Mouse (Mus musculus): Measurements from ENCODE around the gene Obscn. TPM values are rescaled to one million over a fixed set of nuclear protein-coding genes. Genes with fewer than 3 reads are reported as not detected.

Gene Obscn
- polyA plus RNA-seq, 1 experiment from 2014 or later, result 0.19 TPM

DNA sequence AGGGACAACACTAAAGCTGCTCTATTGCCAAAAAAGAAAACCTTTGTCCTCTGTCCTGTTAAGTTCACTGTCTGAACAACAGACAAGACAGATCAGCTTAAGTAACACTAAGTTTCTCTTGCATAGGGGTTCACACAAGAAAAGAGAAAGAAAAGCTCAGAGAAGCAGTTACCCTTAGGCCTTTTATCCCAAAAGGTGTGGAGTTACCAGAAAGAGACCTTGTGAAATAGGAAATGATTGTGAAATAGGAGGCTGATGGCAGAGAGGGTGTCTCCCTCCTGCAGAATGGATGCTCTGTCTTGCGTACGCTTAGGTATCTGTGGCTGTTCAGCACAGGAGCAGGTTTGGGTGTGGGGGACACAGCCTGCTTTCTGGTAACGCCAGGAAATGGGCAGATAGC, 157.0 kb downstream of the Obscn start:
- H3K9me3 ChIP-seq (ENCODE audit: control insufficient read depth, low read length), result no peaks in the 10 kb centered on the region
- no peaks in the 10 kb centered on the region for H3K27me3 ChIP-seq (ENCODE audit: control insufficient read depth, insufficient read depth, low read length)
- H3K36me3 ChIP-seq (ENCODE audit: control insufficient read depth, insufficient read depth, low read length), result no peaks in the 10 kb centered on the region
- H3K27ac ChIP-seq (ENCODE audit: low read depth, low read length), result no peak overlapping the region
- H3K9ac ChIP-seq (ENCODE audit: low read depth, low read length), result 0 out of 2 replicates have a peak overlapping the region, but pooled peaks have one; percentile 96
- ATAC-seq (ENCODE audit: low FRiP score) (no peak), DNase-seq (ENCODE audit: low spot score) (no peak)
- 84% methylated on average over 3 of the region's 3 CpGs for WGBS
- peak overlapping the region; percentile 96 for H3K4me3 ChIP-seq (ENCODE audit: low read depth, low read length)
- H3K4me2 ChIP-seq (replicated peaks; ENCODE audit: low read depth, low read length), result peak overlapping the region; percentile 94
- H3K4me1 ChIP-seq (replicated peaks; ENCODE audit: control insufficient read depth, insufficient read depth, low read length), result peaks cover 10% of the 10 kb centered on the region

DNA sequence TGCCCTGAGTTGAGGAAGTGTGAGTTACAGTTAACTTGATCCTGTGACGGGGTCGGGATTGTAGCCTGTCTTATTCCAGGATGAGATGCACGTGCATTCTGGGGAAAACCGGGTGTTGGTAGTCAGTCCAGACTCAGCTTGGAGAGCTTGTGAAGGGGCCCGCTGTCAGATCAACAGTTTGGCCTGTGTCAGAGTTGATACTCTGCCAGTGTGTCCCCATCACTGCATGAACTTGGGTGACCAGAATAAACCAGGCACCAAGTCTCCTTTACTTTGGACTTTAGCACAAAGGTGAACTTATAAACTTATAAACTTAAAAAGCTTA, 157.5 kb downstream of the Obscn start:
- H3K9ac ChIP-seq (ENCODE audit: low read depth, low read length), result peak overlapping the region; percentile 96
- DNase-seq (ENCODE audit: low spot score) (no peak), ATAC-seq (ENCODE audit: low FRiP score) (no peak)
- no peaks in the 10 kb centered on the region for H3K36me3 ChIP-seq (ENCODE audit: control insufficient read depth, insufficient read depth, low read length)
- peak overlapping the region; percentile 94 for H3K4me2 ChIP-seq (replicated peaks; ENCODE audit: low read depth, low read length)
- peaks cover 10% of the 10 kb centered on the region for H3K4me1 ChIP-seq (replicated peaks; ENCODE audit: control insufficient read depth, insufficient read depth, low read length)
- no peaks in the 10 kb centered on the region for H3K27me3 ChIP-seq (ENCODE audit: control insufficient read depth, insufficient read depth, low read length)
- 5% methylated on average over 5 of the region's 5 CpGs for WGBS
- H3K9me3 ChIP-seq (ENCODE audit: control insufficient read depth, low read length), result no peaks in the 10 kb centered on the region
- no peak overlapping the region for H3K27ac ChIP-seq (ENCODE audit: low read depth, low read length)
- peak overlapping the region; percentile 96 for H3K4me3 ChIP-seq (ENCODE audit: low read depth, low read length)

DNA sequence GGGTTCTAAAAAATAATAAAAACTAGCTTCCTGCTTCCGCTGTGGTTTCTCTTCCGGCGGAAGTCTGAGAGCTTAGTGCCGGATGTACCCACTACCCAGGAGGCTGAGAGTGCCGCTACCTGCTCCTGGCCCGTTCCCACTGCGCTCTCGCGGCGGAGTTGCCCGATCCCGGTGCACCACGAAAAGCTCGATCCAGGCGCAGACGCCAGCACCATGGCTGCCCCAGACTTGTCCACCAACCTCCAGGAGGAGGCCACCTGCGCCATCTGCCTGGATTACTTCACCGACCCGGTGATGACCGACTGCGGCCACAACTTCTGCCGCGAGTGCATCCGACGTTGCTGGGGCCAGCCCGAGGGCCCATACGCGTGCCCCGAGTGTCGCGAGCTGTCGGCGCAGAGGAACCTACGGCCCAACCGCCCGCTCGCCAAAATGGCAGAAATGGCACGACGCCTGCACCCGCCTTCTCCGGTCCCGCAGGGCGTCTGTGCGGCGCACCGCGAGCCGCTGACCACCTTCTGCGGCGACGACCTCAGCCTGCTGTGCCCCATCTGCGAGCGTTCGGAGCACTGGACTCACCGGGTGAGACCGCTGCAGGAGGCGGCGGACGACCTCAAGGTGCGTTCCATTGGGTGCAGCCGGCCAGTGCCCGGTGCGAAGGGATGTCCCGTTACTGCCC, 158.0 kb downstream of the Obscn start, which contains the start of gene Trim11:
Gene Trim11, plus strand, starts transcription at position 67 of the 679 bp plus-strand sequence.
- WGBS, result under 1% methylated on average over 64 of the region's 64 CpGs
- H3K4me3 ChIP-seq (ENCODE audit: low read depth, low read length), result peak within 1 kb of the TSS; percentile 96
- H3K27ac ChIP-seq (ENCODE audit: low read depth, low read length), result peak within 1 kb of the TSS; percentile 43
- H3K36me3 ChIP-seq (ENCODE audit: control insufficient read depth, insufficient read depth, low read length), result no peaks in the 10 kb centered on the region
- H3K9ac ChIP-seq (ENCODE audit: low read depth, low read length), result peak within 1 kb of the TSS; percentile 96
- peak; percentile 83 for DNase-seq (ENCODE audit: low spot score)
- peak; percentile 71 for ATAC-seq (ENCODE audit: low FRiP score)
- no peaks in the 10 kb centered on the region for H3K9me3 ChIP-seq (ENCODE audit: control insufficient read depth, low read length)
- peak within 1 kb of the TSS; percentile 94 for H3K4me2 ChIP-seq (replicated peaks; ENCODE audit: low read depth, low read length)
- H3K27me3 ChIP-seq (ENCODE audit: control insufficient read depth, insufficient read depth, low read length), result no peaks in the 10 kb centered on the region
- H3K4me1 ChIP-seq (replicated peaks; ENCODE audit: control insufficient read depth, insufficient read depth, low read length), result peaks cover 10% of the 10 kb centered on the region

DNA sequence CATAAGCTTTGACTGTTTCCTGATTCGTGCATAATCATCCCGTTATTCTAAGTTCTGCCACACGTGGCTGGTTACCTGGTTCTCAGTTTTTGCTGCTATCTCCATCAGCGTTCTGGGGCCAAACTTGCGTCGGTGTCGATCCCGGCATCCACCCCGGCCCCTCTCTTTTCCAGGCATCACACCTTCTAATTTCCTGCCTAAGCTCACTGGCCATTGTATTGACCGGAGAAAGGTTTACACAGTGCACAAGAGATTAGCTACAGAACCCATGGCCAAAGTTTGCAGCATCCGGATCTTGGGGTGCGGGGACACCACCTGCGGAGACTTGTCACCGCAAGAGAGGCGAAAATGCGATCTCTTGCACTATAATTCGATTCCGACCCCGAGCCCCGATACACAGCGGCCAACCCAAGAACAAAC, 158.6 kb downstream of the Obscn start:
- WGBS, result under 1% methylated on average over 21 of the region's 21 CpGs
- Histone ChIP-seq H3K9me3 (ENCODE audit: control insufficient read depth, low read length) (no peaks in the 10 kb centered on the region), H3K4me1 (replicated peaks; ENCODE audit: control insufficient read depth, insufficient read depth, low read length) (peaks cover 10% of the 10 kb centered on the region), H3K4me3 (ENCODE audit: low read depth, low read length) (peak overlapping the region; percentile 96), H3K27ac (ENCODE audit: low read depth, low read length) (peak overlapping the region; percentile 43), H3K27me3 (ENCODE audit: control insufficient read depth, insufficient read depth, low read length) (no peaks in the 10 kb centered on the region), H3K36me3 (ENCODE audit: control insufficient read depth, insufficient read depth, low read length) (no peaks in the 10 kb centered on the region), H3K9ac (ENCODE audit: low read depth, low read length) (peak overlapping the region; percentile 96), H3K4me2 (replicated peaks; ENCODE audit: low read depth, low read length) (peak overlapping the region; percentile 94)
- ATAC-seq (ENCODE audit: low FRiP score) (peak; percentile 45; the same call in 1 of the 2 replicates), DNase-seq (ENCODE audit: low spot score) (no peak)

DNA sequence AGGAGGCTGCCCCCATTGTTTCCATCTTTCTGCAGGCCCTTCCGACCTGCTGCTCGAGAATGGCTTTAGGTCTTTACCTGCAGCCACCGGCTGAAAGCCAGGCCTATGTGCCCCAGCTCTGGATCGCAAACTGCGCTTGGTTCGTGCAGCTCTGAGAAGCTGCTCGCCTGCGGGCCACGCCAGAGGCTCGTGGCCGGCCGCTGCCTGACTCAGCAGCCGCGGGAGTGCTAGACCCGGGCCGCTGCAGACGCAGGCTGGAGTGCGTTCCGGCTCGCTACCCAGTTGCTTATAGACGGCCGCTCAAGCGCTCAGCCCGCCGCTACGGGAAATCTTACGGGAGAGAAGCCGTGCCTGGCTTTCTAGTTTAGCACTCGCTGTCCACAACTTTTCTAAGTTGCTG, 159.1 kb downstream of the Obscn start:
- Histone ChIP-seq H3K4me3 (ENCODE audit: low read depth, low read length) (peak overlapping the region; percentile 96), H3K4me1 (replicated peaks; ENCODE audit: control insufficient read depth, insufficient read depth, low read length) (peaks cover 10% of the 10 kb centered on the region), H3K27me3 (ENCODE audit: control insufficient read depth, insufficient read depth, low read length) (no peaks in the 10 kb centered on the region), H3K27ac (ENCODE audit: low read depth, low read length) (peak overlapping the region; percentile 43; the same call in 1 of the 2 replicates), H3K9me3 (ENCODE audit: control insufficient read depth, low read length) (no peaks in the 10 kb centered on the region), H3K36me3 (ENCODE audit: control insufficient read depth, insufficient read depth, low read length) (no peaks in the 10 kb centered on the region), H3K9ac (ENCODE audit: low read depth, low read length) (peak overlapping the region; percentile 96), H3K4me2 (replicated peaks; ENCODE audit: low read depth, low read length) (peak overlapping the region; percentile 94)
- no peak for ATAC-seq (ENCODE audit: low FRiP score)
- peak; percentile 54 for DNase-seq (ENCODE audit: low spot score)
- whole genome bisulfite sequencing, result 1% methylated on average over 29 of the region's 29 CpGs

DNA sequence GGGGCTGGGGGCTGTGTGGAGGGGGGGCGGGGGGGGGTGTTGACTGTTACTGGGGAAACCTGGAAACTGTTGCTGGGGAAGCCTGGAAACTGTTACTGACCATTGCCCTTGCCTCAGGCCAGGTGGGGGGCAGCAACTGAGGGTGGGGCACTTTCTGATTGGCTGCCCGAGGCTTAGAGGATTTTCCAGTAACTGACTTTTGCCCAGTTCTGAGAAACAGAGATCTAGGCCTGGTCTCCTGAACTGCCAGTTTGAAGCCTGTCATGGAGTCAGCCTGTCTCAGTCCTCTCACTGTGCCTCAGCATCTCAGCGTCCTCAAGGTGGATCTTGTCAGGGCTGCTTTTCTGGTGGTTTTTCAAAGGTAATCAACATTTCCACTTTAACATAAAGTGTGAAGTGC, 161.8 kb downstream of the Obscn start:
- no peak overlapping the region for H3K9ac ChIP-seq (ENCODE audit: low read depth, low read length)
- WGBS, result 94% methylated on average over 3 of the region's 3 CpGs
- H3K27ac ChIP-seq (ENCODE audit: low read depth, low read length), result no peak overlapping the region
- H3K9me3 ChIP-seq (ENCODE audit: control insufficient read depth, low read length), result no peaks in the 10 kb centered on the region
- DNase-seq (ENCODE audit: low spot score) (no peak), ATAC-seq (ENCODE audit: low FRiP score) (no peak)
- no peak overlapping the region for H3K4me3 ChIP-seq (ENCODE audit: low read depth, low read length)
- peaks cover 5% of the 10 kb centered on the region for H3K4me1 ChIP-seq (replicated peaks; ENCODE audit: control insufficient read depth, insufficient read depth, low read length)
- H3K27me3 ChIP-seq (ENCODE audit: control insufficient read depth, insufficient read depth, low read length), result no peaks in the 10 kb centered on the region
- H3K36me3 ChIP-seq (ENCODE audit: control insufficient read depth, insufficient read depth, low read length), result no peaks in the 10 kb centered on the region
- no peak overlapping the region for H3K4me2 ChIP-seq (replicated peaks; ENCODE audit: low read depth, low read length)

DNA sequence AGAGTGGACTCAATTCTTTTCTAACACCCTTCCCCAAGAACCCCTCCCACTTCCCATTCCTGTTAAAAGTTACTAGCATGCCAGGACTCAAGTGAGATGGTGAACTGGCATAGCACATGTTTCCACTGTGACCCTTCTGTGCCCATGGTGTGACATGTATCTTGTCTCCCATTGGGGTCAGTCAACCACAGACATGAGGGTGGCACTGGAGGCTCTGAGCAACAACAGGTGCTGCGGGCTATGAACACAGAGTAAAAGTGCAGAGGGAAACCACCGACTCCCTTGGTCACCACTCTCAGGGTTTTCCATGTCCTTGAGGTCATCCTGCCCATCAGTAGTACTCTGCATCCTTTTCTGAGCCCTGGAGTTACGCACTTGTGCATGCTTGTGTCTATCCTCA, 164.4 kb downstream of the Obscn start:
- DNase-seq (ENCODE audit: low spot score), result no peak
- Histone ChIP-seq H3K27ac (ENCODE audit: low read depth, low read length) (no peak overlapping the region), H3K4me1 (replicated peaks; ENCODE audit: control insufficient read depth, insufficient read depth, low read length) (no peaks in the 10 kb centered on the region), H3K4me3 (ENCODE audit: low read depth, low read length) (no peak overlapping the region), H3K36me3 (ENCODE audit: control insufficient read depth, insufficient read depth, low read length) (no peaks in the 10 kb centered on the region), H3K4me2 (replicated peaks; ENCODE audit: low read depth, low read length) (no peak overlapping the region), H3K9ac (ENCODE audit: low read depth, low read length) (no peak overlapping the region), H3K27me3 (ENCODE audit: control insufficient read depth, insufficient read depth, low read length) (no peaks in the 10 kb centered on the region), H3K9me3 (ENCODE audit: control insufficient read depth, low read length) (no peaks in the 10 kb centered on the region)
- 97% methylated on average over 3 of the region's 3 CpGs for WGBS
- ATAC-seq (ENCODE audit: low FRiP score), result no peak

DNA sequence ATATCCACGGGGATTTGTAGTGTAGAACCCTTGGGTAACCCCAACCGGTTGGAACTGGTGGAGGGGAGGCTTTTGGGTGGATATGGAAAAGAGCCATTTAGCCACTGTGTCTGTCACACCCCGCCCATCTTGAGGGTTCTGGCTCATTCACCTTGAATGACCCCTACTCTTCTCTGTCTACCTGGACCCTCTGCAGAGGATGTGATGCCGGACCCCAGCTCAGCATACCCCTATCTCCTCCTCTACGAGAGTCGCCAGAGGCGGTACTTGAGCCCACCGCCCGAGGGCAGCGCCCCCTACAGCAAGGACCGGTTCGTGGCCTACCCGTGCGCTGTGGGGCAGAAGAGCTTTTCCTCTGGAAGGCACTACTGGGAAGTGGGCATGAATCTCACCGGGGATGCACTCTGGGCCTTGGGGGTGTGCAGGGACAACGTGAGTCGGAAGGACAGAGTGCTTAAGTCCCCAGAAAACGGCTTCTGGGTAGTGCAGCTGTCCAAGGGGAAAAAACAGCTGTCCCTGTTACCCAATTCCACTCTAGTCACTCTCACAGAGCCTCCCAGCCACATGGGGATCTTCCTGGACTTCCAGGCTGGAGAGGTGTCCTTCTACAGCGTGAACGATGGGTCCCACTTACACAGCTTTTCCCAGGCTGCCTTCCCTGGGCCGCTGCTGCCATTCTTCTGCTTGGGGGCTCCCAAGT, 165.2 kb downstream of the Obscn start:
- H3K36me3 ChIP-seq (ENCODE audit: control insufficient read depth, insufficient read depth, low read length), result no peaks in the 10 kb centered on the region
- WGBS, result 88% methylated on average over 21 of the region's 21 CpGs
- H3K4me2 ChIP-seq (replicated peaks; ENCODE audit: low read depth, low read length), result no peak overlapping the region
- no peak overlapping the region for H3K9ac ChIP-seq (ENCODE audit: low read depth, low read length)
- H3K27ac ChIP-seq (ENCODE audit: low read depth, low read length), result no peak overlapping the region
- no peaks in the 10 kb centered on the region for H3K4me1 ChIP-seq (replicated peaks; ENCODE audit: control insufficient read depth, insufficient read depth, low read length)
- H3K4me3 ChIP-seq (ENCODE audit: low read depth, low read length), result no peak overlapping the region
- DNase-seq (ENCODE audit: low spot score), result no peak
- H3K27me3 ChIP-seq (ENCODE audit: control insufficient read depth, insufficient read depth, low read length), result no peaks in the 10 kb centered on the region
- ATAC-seq (ENCODE audit: low FRiP score), result no peak
- H3K9me3 ChIP-seq (ENCODE audit: control insufficient read depth, low read length), result no peaks in the 10 kb centered on the region

DNA sequence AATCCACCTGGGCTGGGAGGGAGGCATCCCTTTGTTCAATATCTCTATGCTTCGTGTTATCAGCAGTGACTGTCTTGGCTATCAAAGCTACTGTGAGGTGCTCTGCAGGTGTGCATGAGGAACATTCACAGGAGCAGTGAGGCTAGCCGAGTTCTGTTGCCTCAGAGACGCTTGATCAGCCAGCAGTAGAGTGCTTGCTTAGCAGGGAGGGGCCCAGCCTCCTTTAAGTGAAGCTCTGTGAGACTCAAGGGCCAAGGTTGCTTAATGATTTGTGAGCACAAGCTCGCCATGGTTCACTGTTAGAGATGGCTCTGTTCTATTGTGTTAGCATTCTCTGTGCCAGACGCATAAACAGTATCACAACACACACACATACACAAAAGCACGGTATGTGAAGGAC, 166.5 kb downstream of the Obscn start:
- Histone ChIP-seq H3K4me1 (replicated peaks; ENCODE audit: control insufficient read depth, insufficient read depth, low read length) (no peaks in the 10 kb centered on the region), H3K4me2 (replicated peaks; ENCODE audit: low read depth, low read length) (no peak overlapping the region), H3K27me3 (ENCODE audit: control insufficient read depth, insufficient read depth, low read length) (no peaks in the 10 kb centered on the region), H3K4me3 (ENCODE audit: low read depth, low read length) (no peak overlapping the region), H3K36me3 (ENCODE audit: control insufficient read depth, insufficient read depth, low read length) (no peaks in the 10 kb centered on the region), H3K27ac (ENCODE audit: low read depth, low read length) (no peak overlapping the region), H3K9me3 (ENCODE audit: control insufficient read depth, low read length) (no peaks in the 10 kb centered on the region), H3K9ac (ENCODE audit: low read depth, low read length) (no peak overlapping the region)
- WGBS, result 79% methylated on average over 6 of the region's 6 CpGs
- ATAC-seq (ENCODE audit: low FRiP score), result no peak
- DNase-seq (ENCODE audit: low spot score), result no peak

All from hindbrain, embryonic 11.5 days (tissue).